Mouse (Mus musculus): ENCODE measurements around the gene 1500009C09Rik.
"Not testable (repeated sequence)": the region's sequence is repeated elsewhere in the genome, so short reads cannot be mapped to it uniquely, and the experiment has no call there.

The 1500009C09Rik gene

GRCm38 (mm10) chr15:82218778-82219666 is 33.2 kb upstream of the 1500009C09Rik start:
- no peak for DNase-seq (ENCODE audit: low read depth in 1 of 2, low spot score in 2 of 2)

- DNase-seq (ENCODE audit: low read depth in 1 of 2, low spot score in 2 of 2) = no peak
These were observed 32.1 kb upstream of the 1500009C09Rik start for GRCm38 (mm10) chr15:82220003-82220675.

- no peak for DNase-seq (ENCODE audit: low read depth in 1 of 2, low spot score in 2 of 2)
These were observed 30.9 kb upstream of the 1500009C09Rik start for GRCm38 (mm10) chr15:82221104-82221860.

GRCm38 (mm10) chr15:82223251-82223650 is 28.9 kb upstream of the 1500009C09Rik start:
- no peak for DNase-seq (ENCODE audit: low read depth in 1 of 2, low spot score in 2 of 2)

GRCm38 (mm10) chr15:82223657-82224601 is 28.3 kb upstream of the 1500009C09Rik start, which contains the start of gene Tnfrsf13c:
Tnfrsf13c (minus strand) TSS chr15:82224369.
- no peak for DNase-seq (ENCODE audit: low read depth in 1 of 2, low spot score in 2 of 2)

GRCm38 (mm10) chr15:82224602-82225215 is 27.5 kb upstream of the 1500009C09Rik start:
- no peak for DNase-seq (ENCODE audit: low read depth in 1 of 2, low spot score in 2 of 2)

- DNase-seq (ENCODE audit: low read depth in 1 of 2, low spot score in 2 of 2) = no peak
These were observed 26.4 kb upstream of the 1500009C09Rik start for GRCm38 (mm10) chr15:82225769-82226168.

GRCm38 (mm10) chr15:82229542-82230045 is 22.6 kb upstream of the 1500009C09Rik start:
- DNase-seq (ENCODE audit: low read depth in 1 of 2, low spot score in 2 of 2) = no peak

- DNase-seq (ENCODE audit: low read depth in 1 of 2, low spot score in 2 of 2) = no peak
These were observed 22.0 kb upstream of the 1500009C09Rik start for GRCm38 (mm10) chr15:82230098-82230611.

GRCm38 (mm10) chr15:82231100-82231499 is 21.1 kb upstream of the 1500009C09Rik start:
- DNase-seq (ENCODE audit: low read depth in 1 of 2, low spot score in 2 of 2) = no peak

GRCm38 (mm10) chr15:82231591-82232378 is 20.4 kb upstream of the 1500009C09Rik start:
- no peak for DNase-seq (ENCODE audit: low read depth in 1 of 2, low spot score in 2 of 2)

- DNase-seq (ENCODE audit: low read depth in 1 of 2, low spot score in 2 of 2) = no peak
These were observed 19.5 kb upstream of the 1500009C09Rik start for GRCm38 (mm10) chr15:82232651-82233050.

- no peak for DNase-seq (ENCODE audit: low read depth in 1 of 2, low spot score in 2 of 2)
These were observed 16.5 kb upstream of the 1500009C09Rik start for GRCm38 (mm10) chr15:82235661-82236060.

GRCm38 (mm10) chr15:82236565-82236964 is 15.6 kb upstream of the 1500009C09Rik start:
- DNase-seq (ENCODE audit: low read depth in 1 of 2, low spot score in 2 of 2) = peak in 1 of 2 experiments; percentile 70

GRCm38 (mm10) chr15:82243311-82243710 is 8.9 kb upstream of the 1500009C09Rik start:
- DNase-seq (ENCODE audit: low read depth in 1 of 2, low spot score in 2 of 2) = no peak

- DNase-seq (ENCODE audit: low read depth in 1 of 2, low spot score in 2 of 2) = no peak
These were observed 8.5 kb upstream of the 1500009C09Rik start for GRCm38 (mm10) chr15:82243742-82244114.

GRCm38 (mm10) chr15:82244115-82244804 is 7.9 kb upstream of the 1500009C09Rik start, which contains the start of gene Cenpm:
Cenpm (minus strand) TSS chr15:82244748.
- DNase-seq (ENCODE audit: low read depth in 1 of 2, low spot score in 2 of 2) = peak; percentile 69 to 84

- not testable (repeated sequence) for DNase-seq (ENCODE audit: low read depth in 1 of 2, low spot score in 2 of 2)
These were observed 7.4 kb upstream of the 1500009C09Rik start for GRCm38 (mm10) chr15:82244805-82245161.
